Mouse (Mus musculus) erythroblast, embryonic 14.5 days (primary cell): Measurements from ENCODE around the gene Slc16a3.

Experiments
- GATA1 ChIP-seq: IDR thresholded peaks from 2 replicates; pipeline ENCODE4 v1.6.1; 2012; ENCODE audit warnings: low read length, inconsistent platforms, mixed read lengths
- TAL1 ChIP-seq: IDR thresholded peaks from 3 replicates; pipeline ENCODE4 v1.6.1; 2012; ENCODE audit warnings: low read length, inconsistent platforms, mixed read lengths

DNA sequence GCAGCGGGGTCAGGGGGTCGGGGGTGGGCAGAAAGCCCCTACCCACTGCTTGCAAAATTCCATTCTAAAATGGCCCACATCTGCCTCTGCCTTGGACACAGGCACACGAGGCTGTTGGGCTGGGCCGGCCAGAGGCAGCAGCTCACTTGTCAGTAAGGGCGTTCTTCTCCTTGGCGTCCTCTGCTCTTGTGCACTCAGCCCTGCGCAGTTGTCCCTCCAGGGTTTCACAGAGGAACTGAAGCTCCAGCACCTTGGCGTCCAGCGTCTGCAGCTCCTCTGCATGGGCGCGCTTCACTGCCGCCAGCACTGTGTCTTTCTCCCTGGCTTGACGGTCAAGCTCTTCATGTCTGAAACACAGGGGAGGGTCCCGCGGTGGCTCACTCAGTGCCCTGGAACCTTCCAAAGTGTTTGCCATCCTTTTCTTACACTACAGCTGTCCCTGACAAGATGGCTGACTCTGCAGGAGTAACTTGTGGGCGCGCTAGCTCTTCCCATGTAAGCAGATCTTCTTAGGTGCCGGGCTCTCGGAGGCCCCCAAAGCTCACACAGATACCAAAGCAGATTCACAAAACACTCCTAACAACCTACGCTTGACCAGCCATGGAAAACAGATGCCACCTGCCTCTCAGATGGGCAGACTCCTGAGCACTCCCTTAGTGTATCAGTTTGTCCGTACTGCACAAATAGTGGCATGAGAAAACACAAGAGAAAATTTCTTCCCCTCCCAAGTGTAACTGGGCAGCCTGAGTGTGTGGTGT is 46.4 kb upstream of the Slc16a3 start:
- no peak for TF ChIP-seq GATA1
- no peak for TF ChIP-seq TAL1
